Mouse (Mus musculus): Measurements from ENCODE around the gene Rpap1.
"Not testable (repeated sequence)": the region's sequence is repeated elsewhere in the genome, so short reads cannot be mapped to it uniquely, and the experiment has no call there.

Gene Rpap1

GRCm38 (mm10) chr2:119742461-119743175, 44.7 kb downstream of the Rpap1 start:
- DNase-seq (ENCODE audit: extremely low read depth, insufficient read length, low spot score), result peak; percentile 25

- peak; percentile 50 for DNase-seq (ENCODE audit: extremely low read depth, insufficient read length, low spot score)
These were observed 45.5 kb downstream of the Rpap1 start, which contains the start of gene Itpka for GRCm38 (mm10) chr2:119741581-119742411. Gene Itpka (plus strand): TSS chr2:119742337.

GRCm38 (mm10) chr2:119740567-119740966, 46.8 kb downstream of the Rpap1 start:
- no peak for DNase-seq (ENCODE audit: extremely low read depth, insufficient read length, low spot score)

- peak; percentile 18 for DNase-seq (ENCODE audit: extremely low read depth, insufficient read length, low spot score)
These were observed 50.2 kb downstream of the Rpap1 start for GRCm38 (mm10) chr2:119737124-119737523.

GRCm38 (mm10) chr2:119730735-119731134, 56.6 kb downstream of the Rpap1 start:
- DNase-seq (ENCODE audit: extremely low read depth, insufficient read length, low spot score), result no peak

GRCm38 (mm10) chr2:119727762-119728416, 59.4 kb downstream of the Rpap1 start:
- no peak for DNase-seq (ENCODE audit: extremely low read depth, insufficient read length, low spot score)

GRCm38 (mm10) chr2:119721070-119721469, 66.3 kb downstream of the Rpap1 start:
- no peak for DNase-seq (ENCODE audit: extremely low read depth, insufficient read length, low spot score)

GRCm38 (mm10) chr2:119715868-119716267, 71.5 kb downstream of the Rpap1 start:
- DNase-seq (ENCODE audit: extremely low read depth, insufficient read length, low spot score), result not testable (repeated sequence)
